ENCODE assay signal across 12 mouse cellular contexts in genomic region chr9:107734567-107734971, GRCm38 (mm10). TPM values are rescaled to one million over a fixed set of nuclear protein-coding genes. Genes with fewer than 3 reads are reported as not detected.
DNase-seq lines count a peak whose midpoint lies in the region; ATAC-seq and TF ChIP-seq lines count a peak whose summit lies in the region.
"Had no signal": no experiment of that assay in that cellular context is flagged by ENCODE, and none has a peak within 500 bp of the region (broad histone marks: within the 10 kb centered on the region; RNA-seq: fewer than 3 reads in every experiment).

No protein-coding gene starts in this region.

- H3K27me3 ChIP-seq in kidney, postnatal 0 days (ENCODE audit: insufficient read depth, low read length): no peaks in the 10 kb centered on the region
- H3K27me3 ChIP-seq in embryonic facial prominence, embryonic 14.5 days (replicated peaks; ENCODE audit: control insufficient read depth, insufficient read depth, low read length): no peaks in the 10 kb centered on the region
- H3K27me3 ChIP-seq in hindbrain, embryonic 16.5 days (replicated peaks; ENCODE audit: control insufficient read depth, insufficient read depth, low read length): no peaks in the 10 kb centered on the region
- no peaks in the 10 kb centered on the region for H3K27me3 ChIP-seq in midbrain, postnatal 0 days (ENCODE audit: insufficient read depth, low read length)

- H3K4me1 ChIP-seq in kidney, postnatal 0 days (replicated peaks; ENCODE audit: insufficient read depth, low read length): peaks cover 24% of the 10 kb centered on the region
- H3K4me1 ChIP-seq in embryonic facial prominence, embryonic 14.5 days (ENCODE audit: control insufficient read depth, insufficient read depth, low read length): peaks cover 33% of the 10 kb centered on the region
- peaks cover 38% of the 10 kb centered on the region for H3K4me1 ChIP-seq in hindbrain, embryonic 16.5 days (ENCODE audit: control insufficient read depth, insufficient read depth, low read depth, low read length)
- peaks cover 25% of the 10 kb centered on the region for H3K4me1 ChIP-seq in midbrain, postnatal 0 days (ENCODE audit: insufficient read depth, low read length)

- no peaks in the 10 kb centered on the region for H3K9me3 ChIP-seq in kidney, postnatal 0 days (replicated peaks; ENCODE audit: low read length)
- no peaks in the 10 kb centered on the region for H3K9me3 ChIP-seq in embryonic facial prominence, embryonic 14.5 days (ENCODE audit: control insufficient read depth, low read length)
- no peaks in the 10 kb centered on the region for H3K9me3 ChIP-seq in hindbrain, embryonic 16.5 days (ENCODE audit: control insufficient read depth, low read length)
- no peaks in the 10 kb centered on the region for H3K9me3 ChIP-seq in midbrain, postnatal 0 days (ENCODE audit: low read length)
- H3K9me3 ChIP-seq: heart, embryonic 15.5 days; liver, embryonic 15.5 days had no signal

- no peak overlapping the region for H3K4me2 ChIP-seq in kidney, postnatal 0 days (ENCODE audit: low read length)
- 0 out of 2 replicates have a peak overlapping the region, but pooled peaks have one; percentile 53 for H3K4me2 ChIP-seq in embryonic facial prominence, embryonic 14.5 days (ENCODE audit: low read depth, low read length)
- no peak overlapping the region; the same call in 1 of the 2 replicates for H3K4me2 ChIP-seq in hindbrain, embryonic 16.5 days (ENCODE audit: low read length)
- H3K4me2 ChIP-seq in midbrain, postnatal 0 days (ENCODE audit: low read depth, low read length, poor library complexity, severe bottlenecking): no peak overlapping the region
- H3K4me2 ChIP-seq: heart, embryonic 15.5 days; liver, embryonic 15.5 days had no signal

- no peak overlapping the region; the same call in 1 of the 2 replicates for H3K27ac ChIP-seq in kidney, postnatal 0 days
- peak overlapping the region; percentile 91 for H3K27ac ChIP-seq in embryonic facial prominence, embryonic 14.5 days (replicated peaks; ENCODE audit: low read depth, low read length)
- peak overlapping the region; percentile 56 for H3K27ac ChIP-seq in hindbrain, embryonic 16.5 days (ENCODE audit: low read depth, low read length)
- H3K27ac ChIP-seq in midbrain, postnatal 0 days (ENCODE audit: low read depth, low read length): peak overlapping the region; percentile 87
- H3K27ac ChIP-seq: heart, embryonic 15.5 days; layer of hippocampus, adult 2 months; liver, embryonic 15.5 days had no signal

- no peak for DNase-seq in kidney, postnatal 0 days (ENCODE audit: low spot score)
- DNase-seq in kidney, adult 18-20 months: no peak
- no peak for DNase-seq in embryonic facial prominence, embryonic 14.5 days (ENCODE audit: low spot score)
- DNase-seq in midbrain, postnatal 0 days (ENCODE audit: low spot score): no peak
- no peak for DNase-seq in layer of hippocampus, adult 11-12 months (ENCODE audit: low spot score)
- DNase-seq in embryo, embryonic 9.5 days (ENCODE audit: extremely low spot score): no peak
- DNase-seq in urinary bladder, adult 2 months (ENCODE audit: low spot score): no peak

- 0 out of 2 replicates have a peak, but pooled peaks cover 5% of the 10 kb centered on the region for H3K36me3 ChIP-seq in kidney, postnatal 0 days (ENCODE audit: insufficient read depth, low read length)
- H3K36me3 ChIP-seq in embryonic facial prominence, embryonic 14.5 days (ENCODE audit: control insufficient read depth, insufficient read depth, low read length): peaks cover 11% of the 10 kb centered on the region
- peaks cover 9% of the 10 kb centered on the region; the same call in 1 of the 2 replicates for H3K36me3 ChIP-seq in hindbrain, embryonic 16.5 days (ENCODE audit: control insufficient read depth, insufficient read depth, low read length)
- peaks cover 7% of the 10 kb centered on the region; the same call in 1 of the 2 replicates for H3K36me3 ChIP-seq in midbrain, postnatal 0 days (ENCODE audit: insufficient read depth, low read length)

- no peak for ATAC-seq in kidney, postnatal 0 days (replicated peaks; ENCODE audit: low FRiP score, low read depth)
- no peak for ATAC-seq in embryonic facial prominence, embryonic 14.5 days (ENCODE audit: low read depth)
- ATAC-seq in hindbrain, embryonic 16.5 days: no peak
- ATAC-seq in midbrain, postnatal 0 days (ENCODE audit: low FRiP score): no peak

- H3K4me3 ChIP-seq in kidney, postnatal 0 days (replicated peaks; ENCODE audit: low read depth, low read length): no peak overlapping the region
- H3K4me3 ChIP-seq in embryonic facial prominence, embryonic 14.5 days (ENCODE audit: low read depth, low read length): no peak overlapping the region
- no peak overlapping the region for H3K4me3 ChIP-seq in hindbrain, embryonic 16.5 days (ENCODE audit: low read length)
- H3K4me3 ChIP-seq in midbrain, postnatal 0 days (ENCODE audit: low read depth, low read length): no peak overlapping the region
- H3K4me3 ChIP-seq: heart, embryonic 15.5 days; layer of hippocampus, adult 2 months; liver, embryonic 15.5 days; myocyte had no signal

- H3K9ac ChIP-seq in kidney, postnatal 0 days (ENCODE audit: low read depth, low read length): peak overlapping the region; percentile 38; the same call in 1 of the 2 replicates
- H3K9ac ChIP-seq in embryonic facial prominence, embryonic 14.5 days (ENCODE audit: low read depth, low read length): no peak overlapping the region
- no peak overlapping the region; the same call in 1 of the 2 replicates for H3K9ac ChIP-seq in hindbrain, embryonic 16.5 days (ENCODE audit: low read depth, low read length)
- no peak overlapping the region for H3K9ac ChIP-seq in midbrain, postnatal 0 days (replicated peaks; ENCODE audit: low read length, poor library complexity, severe bottlenecking)
- H3K9ac ChIP-seq: heart, embryonic 15.5 days; liver, embryonic 15.5 days had no signal

- TF ChIP-seq CTCF in kidney, postnatal 0 days (IDR thresholded peaks at IDR 0.05; ENCODE audit: low read depth): no peak
- no peak for TF ChIP-seq CTCF in midbrain, postnatal 0 days (IDR thresholded peaks at IDR 0.05)

- 40% methylated on average over 7 of the region's 7 CpGs for WGBS in kidney, postnatal 0 days
- WGBS in embryonic facial prominence, embryonic 14.5 days: 33% methylated on average over 7 of the region's 7 CpGs
- 23% methylated on average over 7 of the region's 7 CpGs for WGBS in hindbrain, embryonic 16.5 days
- WGBS in midbrain, postnatal 0 days: 21% methylated on average over 7 of the region's 7 CpGs

RNA-seq across cellular contexts. Expression of gene Sema3f, which starts 24.3 kb away (rescaled TPM):
- 16.2 and 17.3 TPM in 2 replicates for polyA plus RNA-seq in kidney, postnatal 0 days (2015; fragmentation: Nextera tagmentation; extraction: Ambion mirVana)
- 32.8 and 36.9 TPM in 2 replicates for polyA plus RNA-seq in embryonic facial prominence, embryonic 14.5 days (2014; fragmentation: Nextera tagmentation; extraction: Ambion mirVana)
- 10.0 and 13.0 TPM in 2 replicates for polyA plus RNA-seq in hindbrain, embryonic 16.5 days (2015; fragmentation: Nextera tagmentation; extraction: Ambion mirVana)
- total RNA-seq in midbrain, postnatal 0 days (2014; rRNA removed): 115 and 120 TPM in 2 replicates
- 13.5 and 14.1 TPM in 2 replicates for polyA plus RNA-seq in midbrain, postnatal 0 days (2015; fragmentation: Nextera tagmentation; extraction: Ambion mirVana)
- polyA plus RNA-seq in urinary bladder, adult 2 months (2012; rRNA removed): 110 and 111 TPM in 2 replicates

RNA-seq across cellular contexts. Expression of gene Rbm5, which starts 36.2 kb away (rescaled TPM):
- 108 and 113 TPM in 2 replicates for polyA plus RNA-seq in kidney, postnatal 0 days (2015; fragmentation: Nextera tagmentation; extraction: Ambion mirVana)
- polyA plus RNA-seq in embryonic facial prominence, embryonic 14.5 days (2014; fragmentation: Nextera tagmentation; extraction: Ambion mirVana): 145 and 159 TPM in 2 replicates
- 210 and 236 TPM in 2 replicates for polyA plus RNA-seq in hindbrain, embryonic 16.5 days (2015; fragmentation: Nextera tagmentation; extraction: Ambion mirVana)
- 142 and 145 TPM in 2 replicates for total RNA-seq in midbrain, postnatal 0 days (2014; rRNA removed)
- polyA plus RNA-seq in midbrain, postnatal 0 days (2015; fragmentation: Nextera tagmentation; extraction: Ambion mirVana): 159 and 160 TPM in 2 replicates
- polyA plus RNA-seq in urinary bladder, adult 2 months (2012; rRNA removed): 105 and 116 TPM in 2 replicates

RNA-seq across cellular contexts. Expression of gene Gnat1, which starts 55.1 kb away (rescaled TPM):
- 0.89 and 1.2 TPM in 2 replicates for polyA plus RNA-seq in kidney, postnatal 0 days (2015; fragmentation: Nextera tagmentation; extraction: Ambion mirVana)
- polyA plus RNA-seq in embryonic facial prominence, embryonic 14.5 days (2014; fragmentation: Nextera tagmentation; extraction: Ambion mirVana): 0.79 and 1.5 TPM in 2 replicates
- polyA plus RNA-seq in hindbrain, embryonic 16.5 days (2015; fragmentation: Nextera tagmentation; extraction: Ambion mirVana): 1.3 and 2.7 TPM in 2 replicates
- total RNA-seq in midbrain, postnatal 0 days (2014; rRNA removed): 0.52 and 0.55 TPM in 2 replicates
- 2.3 and 2.6 TPM in 2 replicates for polyA plus RNA-seq in midbrain, postnatal 0 days (2015; fragmentation: Nextera tagmentation; extraction: Ambion mirVana)
- 0.06 TPM in 1 of 2 replicates, not detected in the other for polyA plus RNA-seq in urinary bladder, adult 2 months (2012; rRNA removed)
- polyA plus RNA-seq: myocyte had no signal
